Mouse (Mus musculus) retina, postnatal 7 days (tissue): ENCODE measurements around the gene Cr1l.

Experiments used
- DNase-seq: peaks from one replicate; pipeline ENCODE4 v3.0.0-alpha.2; 2012; ENCODE audit warnings: low read depth, low spot score

The Cr1l gene

DNA sequence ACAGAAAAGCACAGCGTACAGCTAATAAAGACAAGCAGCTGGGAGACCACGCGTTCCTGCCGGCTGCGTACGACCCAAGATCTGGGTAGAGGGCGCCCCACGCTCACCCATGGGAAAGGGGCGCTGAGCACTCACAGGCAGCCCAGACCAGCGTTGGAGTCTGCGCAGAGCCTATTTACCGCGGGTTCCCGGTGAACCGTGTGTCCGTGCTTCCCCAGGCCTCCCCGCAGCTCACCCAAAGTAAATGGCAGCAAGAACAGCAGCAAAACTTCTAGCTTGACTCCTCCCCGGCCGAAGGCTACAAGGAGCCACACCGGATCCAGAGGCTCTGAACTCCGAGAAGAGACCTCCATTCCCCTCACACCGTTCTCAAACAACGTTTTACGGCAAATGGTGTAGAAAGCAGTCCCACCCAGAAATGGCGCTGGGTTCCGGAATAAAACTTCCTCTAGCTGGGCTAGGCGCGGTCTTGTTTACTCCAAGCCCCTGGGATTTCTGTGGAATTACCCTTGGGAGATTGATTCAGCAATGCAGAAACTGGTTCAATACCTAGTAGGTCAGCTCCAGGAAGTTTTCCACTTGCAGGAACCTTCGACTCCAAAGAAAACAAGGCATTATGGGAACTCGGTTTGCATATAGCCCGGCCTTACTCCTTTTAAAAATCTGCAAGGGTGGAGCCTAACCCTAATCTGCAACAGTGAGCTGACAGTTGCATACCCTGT is at the start of gene Cr1l:
Gene Cr1l (minus strand): TSS at position 634 of the 722 bp plus-strand sequence.
- DNase-seq = peak; percentile 64

DNA sequence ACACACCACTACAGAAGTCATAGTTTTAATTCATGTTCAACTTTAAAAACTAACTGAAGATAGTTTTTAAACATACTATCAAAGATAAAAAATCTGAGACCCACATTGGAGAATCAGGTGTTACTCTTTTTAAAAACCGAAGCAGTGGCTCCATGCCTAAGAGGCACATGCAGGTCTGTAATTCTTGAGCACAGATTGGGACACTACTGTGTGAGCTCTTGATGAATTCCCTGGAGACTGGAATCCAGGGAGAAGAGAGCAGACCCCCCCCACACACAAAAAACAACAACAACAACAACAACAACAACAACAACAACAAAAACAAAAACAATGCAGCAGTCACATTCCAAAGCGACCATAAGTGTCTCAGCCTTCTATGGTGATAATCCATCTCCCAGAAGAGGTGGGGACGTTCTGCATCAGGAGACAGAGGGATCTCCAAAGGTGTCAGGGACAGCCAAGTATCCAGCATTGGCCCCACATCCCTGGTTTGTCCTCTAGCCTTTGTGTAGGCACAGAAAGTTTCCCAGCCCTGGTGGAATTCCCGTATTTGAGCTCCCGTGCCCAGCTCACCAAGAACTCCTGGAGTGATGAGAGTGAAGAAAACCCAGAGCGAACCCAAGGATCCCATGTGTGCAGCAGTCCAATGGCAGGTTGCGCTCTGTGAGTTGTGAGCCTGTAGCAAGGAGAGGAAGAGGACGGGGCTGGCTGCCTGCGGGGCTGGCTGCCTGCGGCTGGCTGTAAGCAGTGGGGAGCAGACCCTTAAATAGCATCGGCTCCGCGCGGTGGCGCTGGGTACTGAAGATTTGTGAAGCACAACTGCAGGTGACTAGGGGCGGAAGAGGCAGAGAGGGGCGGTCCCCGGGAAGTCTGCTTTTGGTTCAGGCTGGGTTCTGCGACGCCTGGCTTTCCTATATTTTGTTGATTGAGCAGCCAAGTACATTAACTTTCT is 44.9 kb upstream of the Cr1l start, which contains the start of gene Cr2:
Gene Cr2 (minus strand): TSS at position 737 of the 952 bp plus-strand sequence.
- DNase-seq = peak; percentile 9

- DNase-seq = no peak
These were observed 33.8 kb upstream of the Cr1l start for GRCm38 (mm10) chr1:195164996-195165755.

- DNase-seq = no peak
These were observed 684 bp upstream of the Cr1l start for GRCm38 (mm10) chr1:195132070-195132469.

GRCm38 (mm10) chr1:195131675-195132015 is 259 bp upstream of the Cr1l start:
- no peak for DNase-seq

DNA sequence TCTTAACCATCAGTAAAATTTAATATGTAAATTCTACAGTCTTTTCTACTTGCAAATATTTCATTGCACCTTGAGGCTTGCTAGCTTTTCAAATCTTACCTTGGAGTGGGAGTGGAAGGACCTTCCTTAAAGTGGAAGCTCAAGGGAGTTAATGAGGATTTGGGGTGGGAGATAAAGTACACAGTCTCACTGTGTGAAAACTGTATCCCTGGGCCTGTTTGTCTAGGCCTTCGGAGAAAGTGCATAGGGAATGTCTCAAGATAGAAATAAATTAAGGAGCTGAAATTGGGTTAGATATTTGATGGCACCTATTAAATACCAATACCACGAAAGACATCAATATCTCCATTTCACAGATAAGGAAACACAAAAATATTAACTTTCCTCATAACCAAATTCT is 907 bp downstream of the Cr1l start:
- DNase-seq = no peak

DNA sequence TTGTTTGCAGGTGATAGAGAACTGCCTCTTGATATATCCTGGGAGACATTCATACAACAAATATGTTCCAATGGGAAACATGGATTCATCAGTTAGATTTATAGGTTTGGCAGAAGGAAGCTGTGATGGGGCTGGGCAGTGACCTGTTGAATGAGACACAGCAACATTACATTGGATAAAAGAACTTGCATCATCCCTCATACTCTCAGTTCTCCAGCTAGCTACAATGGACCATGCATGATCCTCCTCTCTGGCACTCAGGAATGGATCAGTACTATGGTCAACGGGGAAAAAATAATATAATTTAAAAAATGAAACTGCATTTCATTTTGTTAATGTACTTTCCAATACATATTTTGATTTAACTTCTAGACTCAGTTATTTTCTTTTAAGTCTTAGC is 1.5 kb downstream of the Cr1l start:
- DNase-seq = no peak

- no peak for DNase-seq
These were observed 17.0 kb downstream of the Cr1l start for GRCm38 (mm10) chr1:195114414-195114813.

DNA sequence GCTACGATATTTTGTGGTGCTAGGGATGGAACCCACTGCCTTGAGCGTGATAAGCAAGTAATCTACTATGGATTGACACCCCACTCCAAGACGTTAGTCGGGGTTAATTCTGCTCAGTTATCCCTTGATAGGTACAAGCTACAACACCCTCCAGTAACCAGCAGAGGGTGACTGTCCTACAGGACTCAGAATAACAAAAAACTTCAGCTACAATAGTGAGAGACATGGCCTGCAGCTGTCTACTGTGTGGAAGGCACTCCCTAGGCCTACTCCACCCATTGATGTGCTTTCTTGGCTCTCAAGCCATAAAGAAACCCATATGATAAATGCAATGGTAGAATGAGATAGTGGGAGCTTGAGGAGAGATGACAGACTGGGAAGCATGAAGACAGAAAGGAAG is 17.8 kb downstream of the Cr1l start:
- no peak for DNase-seq

- no peak for DNase-seq
These were observed 30.7 kb downstream of the Cr1l start for GRCm38 (mm10) chr1:195100693-195101092.

DNA sequence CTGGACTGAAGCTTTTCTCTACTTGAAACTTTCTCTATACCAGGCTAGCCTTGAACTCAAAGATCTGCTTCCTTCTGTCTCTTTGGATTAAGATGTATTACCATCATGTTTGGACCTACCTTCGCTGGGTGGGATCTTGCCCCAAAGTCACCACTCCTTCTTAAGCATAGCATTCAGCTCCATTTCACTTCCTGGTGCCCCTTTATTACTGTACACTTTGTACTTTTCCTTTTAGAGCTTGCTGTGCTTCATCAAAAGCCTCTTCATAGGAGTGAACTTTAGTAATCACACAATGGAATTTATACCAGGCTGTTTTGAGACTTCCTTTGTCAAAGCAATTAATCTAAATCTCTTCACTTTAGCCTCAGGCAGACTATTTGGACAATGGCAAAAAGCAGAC is 33.4 kb downstream of the Cr1l start:
- DNase-seq = no peak

DNA sequence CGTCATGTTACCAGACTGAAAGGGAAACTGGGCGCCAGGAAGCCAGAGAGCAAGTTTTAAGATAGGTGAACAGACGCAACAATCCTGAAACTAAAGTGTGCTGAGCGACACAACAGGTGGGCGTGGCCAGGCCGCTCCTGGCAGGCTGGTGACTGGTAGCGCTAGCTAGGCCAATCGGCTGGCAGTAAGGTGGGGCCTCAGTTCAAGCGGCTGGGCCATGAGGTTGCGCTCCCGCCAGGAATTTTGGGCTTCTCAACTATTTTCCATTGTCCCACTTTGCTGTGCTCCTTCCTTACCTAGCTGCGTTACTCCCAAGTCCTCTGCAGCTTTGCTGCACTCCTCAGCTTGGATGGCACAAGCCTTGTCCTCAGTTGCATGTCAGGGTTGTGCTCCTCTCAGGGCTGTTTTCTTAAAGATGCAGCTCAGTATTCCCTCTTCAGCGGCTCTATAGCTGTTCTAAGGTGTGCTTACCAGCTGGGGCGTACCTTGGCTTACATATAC is 39.1 kb downstream of the Cr1l start, which contains the start of gene Cd46:
Gene Cd46 (minus strand): TSS at position 30 of the 501 bp plus-strand sequence.
- DNase-seq = peak; percentile 11

GRCm38 (mm10) chr1:195091699-195092219 is 39.6 kb downstream of the Cr1l start:
- DNase-seq = no peak

GRCm38 (mm10) chr1:195082142-195082541 is 49.2 kb downstream of the Cr1l start:
- no peak for DNase-seq
